Mouse (Mus musculus): ENCODE data around the gene Inhbb.

DNA sequence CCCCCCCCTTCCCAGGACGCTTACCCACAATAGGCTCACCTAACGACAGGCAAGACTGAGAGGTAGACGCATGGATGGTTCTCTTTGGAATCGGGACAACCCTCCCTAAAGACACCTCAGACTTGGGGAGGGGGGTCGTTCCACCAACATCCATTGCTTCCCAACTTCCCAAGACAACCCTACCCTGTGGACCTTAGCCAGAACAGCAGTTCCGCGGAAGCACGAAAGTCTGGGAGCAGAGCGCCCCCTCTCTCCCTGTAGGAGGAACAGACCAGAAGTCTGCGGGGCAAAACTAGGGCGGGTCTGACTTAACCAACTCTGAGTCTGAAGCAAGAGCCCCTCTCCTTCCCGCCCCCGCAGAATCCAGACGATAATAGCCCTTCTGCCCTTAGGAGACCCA is 1.5 kb upstream of the Inhbb start:
- TF ChIP-seq CTCF (IDR thresholded peaks at IDR 0.05; ENCODE audit: low read depth) (peak; percentile 80), EP300 (optimal IDR thresholded peaks at IDR 0.05) (no peak)
